Mouse (Mus musculus) brain, embryonic 14.5 days (tissue): ENCODE measurements around the gene Strn3. TPM values are rescaled to one million over a fixed set of nuclear protein-coding genes. Genes with fewer than 3 reads are reported as not detected.
A peak's percentile ranks its signal among the peaks of the same experiment; 100 is the strongest.

Experiments
- DNase-seq: peaks from one replicate; pipeline ENCODE4 v3.0.0-alpha.2; 2011; ENCODE audit warnings: low read depth
- CTCF ChIP-seq: fragments of 200-500 bp; IDR thresholded peaks from 2 replicates; pipeline ENCODE4 v1.5.1; 2012; ENCODE audit warnings: inconsistent platforms, mild to moderate bottlenecking, moderate library complexity, borderline replicate concordance; ENCODE audit not compliant: insufficient read depth, insufficient read length; ENCODE audit errors: extremely low read depth
- POLR2A ChIP-seq: fragments of 200-500 bp; IDR thresholded peaks from 2 replicates; pipeline ENCODE4 v1.6.1; 2012; ENCODE audit warnings: mild to moderate bottlenecking, inconsistent platforms, borderline replicate concordance; ENCODE audit not compliant: poor library complexity, insufficient read depth, insufficient read length, severe bottlenecking; ENCODE audit errors: extremely low read depth
- polyA plus RNA-seq: library from polyadenylated mRNA; depleted of rRNA; stranded (reverse); fragments of >200 nt; gene quantifications from 2 replicates; pipeline ENCODE4 v1.2.3, GENCODE M21; 2012; rRNA removed

Gene Strn3
- 62.4 and 66.9 TPM in 2 replicates for polyA plus RNA-seq

DNA sequence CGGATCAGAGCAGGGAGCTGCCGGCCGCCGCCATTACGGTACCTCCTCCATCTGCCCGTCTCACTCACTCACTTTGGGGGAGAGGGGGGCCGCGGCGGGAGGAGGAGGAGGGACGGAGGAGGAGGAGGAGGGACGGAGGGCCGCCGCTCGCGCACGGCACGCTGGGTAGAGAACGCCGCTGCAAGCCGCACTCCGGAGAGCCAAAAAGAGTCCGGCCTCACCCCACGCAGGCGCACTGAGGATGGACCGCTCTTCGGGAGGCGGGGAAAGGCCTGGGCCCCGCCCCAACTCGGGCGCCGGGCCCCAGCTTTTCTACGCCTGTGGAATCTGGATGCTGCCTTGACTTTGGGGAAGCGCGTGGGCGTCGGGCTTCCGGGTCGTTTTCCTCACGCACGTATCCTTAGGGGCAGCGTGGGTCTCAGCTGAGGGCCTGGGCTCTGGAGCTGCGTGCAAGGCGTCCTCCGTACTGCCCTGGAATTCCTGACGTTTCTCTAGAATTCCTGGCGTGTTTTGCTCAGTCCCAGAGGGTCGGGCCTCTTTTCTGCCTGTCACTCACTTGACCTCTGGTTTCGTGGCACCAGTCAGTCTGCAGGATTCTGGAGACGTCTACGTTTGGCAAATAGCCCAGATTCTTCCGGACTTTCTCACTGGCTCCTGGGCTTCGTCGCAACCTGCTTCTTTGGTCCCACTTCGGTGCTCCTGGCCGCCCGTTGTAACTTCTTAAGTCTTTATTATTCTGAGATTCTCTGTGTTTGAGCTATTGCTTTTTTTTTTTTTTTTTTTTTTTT lies at the start of gene Strn3:
TSS of gene Strn3 (minus strand) at position 53 of the 788 bp plus-strand sequence.
- peak; percentile 99 for DNase-seq
- TF ChIP-seq CTCF = no peak
- TF ChIP-seq POLR2A = peak; percentile 85; the same call in 1 of the 2 replicates

DNA sequence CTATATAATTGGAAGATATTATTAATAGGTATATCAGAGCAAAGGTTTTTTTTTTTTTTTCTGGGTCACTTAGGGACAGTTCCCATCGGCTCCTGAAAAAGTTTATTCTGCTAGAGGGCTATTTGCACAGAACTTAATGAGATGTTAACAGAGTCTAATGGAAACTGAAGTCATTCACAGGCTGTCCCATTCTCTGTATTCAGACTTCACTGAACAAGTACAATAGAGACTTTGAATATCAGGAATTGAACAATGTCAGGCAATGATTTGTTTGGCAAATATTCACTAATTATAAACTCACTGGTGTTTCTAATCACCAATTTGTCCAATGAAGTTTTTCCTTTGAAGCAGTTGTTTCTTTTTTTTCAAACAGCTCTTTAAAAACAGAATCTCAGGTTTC lies 45.1 kb upstream of the Strn3 start:
- TF ChIP-seq POLR2A = no peak
- TF ChIP-seq CTCF = no peak
- peak; percentile 79 for DNase-seq

DNA sequence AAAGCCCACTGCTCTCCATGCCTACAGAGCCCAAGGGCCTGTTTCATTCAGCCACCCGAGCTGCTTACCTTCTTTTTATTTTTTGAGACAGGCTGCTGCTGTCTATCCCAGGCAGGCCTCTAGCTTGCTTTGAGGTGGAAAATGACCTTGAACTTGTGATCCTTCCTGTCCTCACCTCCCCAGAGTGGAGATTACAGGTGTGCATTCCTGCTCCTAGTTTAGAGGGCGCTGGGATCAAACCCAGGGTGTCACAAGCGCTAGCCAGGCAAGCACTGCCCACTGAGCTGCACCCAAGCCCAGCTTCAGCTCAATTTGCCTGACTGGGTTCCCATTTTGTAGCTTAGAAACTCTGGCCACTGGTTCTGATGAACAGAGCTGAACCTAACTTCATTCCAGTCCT lies 44.7 kb upstream of the Strn3 start:
- TF ChIP-seq CTCF (no peak), POLR2A (no peak)
- DNase-seq = no peak

DNA sequence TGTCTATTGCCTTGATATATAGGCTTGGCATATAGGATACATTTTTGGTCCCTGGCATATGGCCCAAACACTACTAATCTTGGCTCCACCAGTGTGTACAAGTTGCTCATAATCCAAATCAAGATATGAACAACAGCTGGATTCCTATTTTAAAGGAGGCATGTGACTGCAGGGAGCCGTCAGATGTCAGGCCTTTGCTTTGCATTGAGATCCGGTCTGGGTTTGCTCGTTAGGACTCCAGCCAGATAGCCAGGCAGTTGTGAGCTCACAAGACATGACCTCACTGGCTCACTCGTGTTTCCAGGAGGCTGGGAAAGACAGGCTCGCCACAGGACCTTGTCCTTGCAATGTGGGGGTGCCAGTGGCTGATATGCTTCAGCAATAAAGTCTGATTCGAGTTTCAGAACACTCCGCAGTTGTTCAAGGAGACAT lies 44.2 kb upstream of the Strn3 start:
- TF ChIP-seq CTCF (no peak), POLR2A (no peak)
- DNase-seq = peak; percentile 52

DNA sequence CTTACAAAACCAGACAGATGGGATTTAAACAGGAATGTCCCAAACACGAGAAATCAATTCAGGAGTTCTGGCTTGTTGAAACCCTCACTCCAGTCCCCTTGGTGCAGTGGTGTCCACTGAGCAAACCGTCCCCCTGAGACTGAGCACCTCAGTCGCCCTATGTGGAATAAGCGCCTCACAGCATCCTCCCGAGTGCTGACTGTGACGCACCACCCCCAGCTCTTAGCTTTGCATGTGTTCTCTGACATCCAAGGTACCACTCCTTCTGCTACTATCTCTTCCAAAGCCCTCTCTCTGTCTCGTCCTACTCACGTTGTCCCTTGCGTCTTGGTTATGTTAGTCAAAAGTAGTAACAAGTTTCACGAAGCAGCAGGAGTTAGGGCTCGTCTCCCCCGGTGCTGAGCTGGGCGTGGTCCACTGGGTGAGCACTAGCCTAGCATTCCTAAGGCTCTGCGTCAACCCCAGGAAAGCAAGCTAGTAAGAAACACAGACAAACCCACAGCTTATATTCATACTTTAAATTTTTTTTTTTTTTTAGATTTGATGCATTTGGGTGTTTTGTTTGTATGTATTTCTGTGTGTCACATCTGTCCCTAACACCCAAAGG lies 43.0 kb upstream of the Strn3 start:
- no peak for TF ChIP-seq POLR2A
- TF ChIP-seq CTCF = no peak

DNA sequence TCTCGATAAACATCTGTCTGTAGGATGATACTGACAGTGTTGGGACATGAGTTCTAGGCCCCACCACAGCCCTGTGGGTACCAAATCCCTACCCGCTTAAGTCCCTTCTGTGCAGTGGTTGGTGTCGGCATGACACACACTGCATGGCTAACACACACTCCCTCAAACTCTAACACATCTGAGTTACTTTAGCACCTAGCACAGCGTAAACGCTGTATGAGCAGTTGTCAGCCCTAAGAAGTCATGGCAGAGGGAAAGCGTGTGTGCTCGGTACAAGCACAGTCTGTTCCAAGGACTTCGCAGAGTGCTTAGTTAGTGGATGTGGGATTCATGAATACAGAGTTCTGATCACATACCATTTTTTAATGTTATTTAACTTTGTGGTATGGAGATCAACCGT lies 38.1 kb upstream of the Strn3 start:
- DNase-seq = no peak
- no peak for TF ChIP-seq POLR2A
- no peak for TF ChIP-seq CTCF

More for the DNA sequence above, 43.0 kb upstream of the Strn3 start:
- no peak for DNase-seq

DNA sequence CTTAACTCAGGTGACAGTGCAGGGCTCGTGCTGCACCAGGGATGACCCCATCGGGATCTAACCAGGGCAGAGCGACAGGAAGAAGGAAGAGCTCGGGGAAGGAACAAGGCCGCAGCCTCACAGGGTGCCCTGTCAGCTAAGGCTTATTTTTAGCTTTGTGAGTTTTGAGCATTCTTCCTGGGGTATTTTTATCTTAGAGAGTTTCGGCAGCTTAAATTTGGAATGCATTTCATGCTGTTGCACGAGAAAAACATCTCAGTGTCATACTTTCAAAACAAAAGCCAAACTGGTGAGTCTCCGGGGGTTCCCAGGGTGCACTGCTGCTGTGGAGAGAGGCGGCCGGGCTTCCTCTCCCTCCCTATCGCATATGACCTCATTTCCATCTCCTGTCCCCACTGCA lies 37.4 kb upstream of the Strn3 start:
- TF ChIP-seq CTCF (no peak), POLR2A (no peak)
- DNase-seq = no peak

DNA sequence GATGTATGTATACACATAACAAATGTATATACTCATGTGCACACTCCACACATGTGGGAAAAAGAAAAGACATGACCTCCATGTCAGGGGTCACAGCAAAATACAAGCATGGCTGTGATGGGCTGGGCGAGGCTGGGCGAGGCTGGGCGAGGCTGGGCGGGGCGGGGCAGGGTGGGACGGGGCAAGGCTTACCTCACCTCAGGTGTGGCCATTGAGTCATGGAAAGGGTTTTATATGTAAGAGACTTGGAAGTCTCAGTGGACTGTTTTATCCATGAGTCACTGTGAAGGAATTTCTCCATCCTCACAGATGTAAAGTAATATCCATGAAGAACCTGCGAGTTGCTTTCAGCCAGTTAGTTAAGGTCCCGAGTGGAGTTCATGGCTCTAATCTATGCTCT lies 30.1 kb upstream of the Strn3 start:
- TF ChIP-seq POLR2A = no peak
- TF ChIP-seq CTCF = no peak

DNA sequence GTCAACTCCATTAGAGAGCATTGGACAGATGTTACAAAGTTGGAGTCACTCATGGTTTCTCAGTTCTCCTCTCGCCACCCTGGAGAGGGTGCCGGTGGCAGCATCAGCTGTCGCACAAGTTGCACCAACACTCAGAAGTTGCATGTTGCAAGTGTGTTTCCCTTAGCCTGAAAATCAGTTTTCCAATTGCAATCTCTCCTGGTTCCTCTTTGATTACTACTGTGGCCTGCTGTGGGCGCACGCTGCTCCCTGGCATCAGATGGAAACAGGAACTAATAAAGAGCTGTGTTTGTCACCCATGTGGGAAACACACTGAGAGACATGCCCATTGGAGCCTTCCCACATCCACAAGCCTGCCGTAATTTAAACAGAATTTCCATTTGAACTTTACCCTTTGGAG lies 26.9 kb upstream of the Strn3 start:
- DNase-seq = no peak
- TF ChIP-seq POLR2A (no peak), CTCF (no peak)

More for the DNA sequence above, 30.1 kb upstream of the Strn3 start:
- DNase-seq = no peak

DNA sequence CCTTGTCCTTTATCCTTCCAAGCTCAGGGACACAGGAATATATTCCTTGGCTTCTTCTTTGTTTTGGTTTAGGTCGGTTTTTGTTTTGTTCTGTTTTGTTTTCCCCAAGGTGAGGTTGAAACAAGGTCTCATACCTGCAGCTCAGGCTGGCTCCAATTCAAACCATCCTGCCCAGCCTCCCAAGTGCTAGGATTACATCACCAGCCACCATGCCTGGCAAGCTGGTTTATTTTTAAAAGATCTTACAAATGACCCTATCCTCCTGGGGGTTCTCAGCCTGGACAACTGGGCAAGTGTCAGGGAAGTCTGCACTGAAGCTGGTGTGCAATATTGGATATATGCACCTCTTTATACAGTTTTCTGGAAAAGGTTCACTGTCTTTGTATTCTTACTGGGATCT lies 21.0 kb upstream of the Strn3 start:
- TF ChIP-seq CTCF = no peak
- TF ChIP-seq POLR2A = no peak
- DNase-seq = no peak

DNA sequence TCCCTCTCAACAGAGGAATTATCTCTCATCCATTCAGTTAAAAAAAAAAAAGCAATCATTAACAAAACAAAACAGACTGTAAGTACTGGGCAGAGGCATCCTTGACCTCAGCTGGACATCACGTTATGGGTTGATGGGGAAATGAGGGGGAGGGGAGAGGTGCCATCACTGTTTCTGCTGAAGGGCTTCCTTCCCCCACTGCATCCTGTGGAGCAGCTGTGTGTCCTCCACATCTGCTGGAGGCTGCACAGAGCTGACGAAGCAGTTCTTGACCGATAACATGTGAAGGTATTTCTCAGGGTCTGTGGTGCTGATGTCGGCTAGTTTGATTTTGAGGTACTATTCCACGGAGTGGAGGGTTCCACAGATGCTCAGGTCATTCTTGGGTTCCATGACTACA lies 18.5 kb upstream of the Strn3 start:
- TF ChIP-seq CTCF (no peak), POLR2A (no peak)
- no peak for DNase-seq

DNA sequence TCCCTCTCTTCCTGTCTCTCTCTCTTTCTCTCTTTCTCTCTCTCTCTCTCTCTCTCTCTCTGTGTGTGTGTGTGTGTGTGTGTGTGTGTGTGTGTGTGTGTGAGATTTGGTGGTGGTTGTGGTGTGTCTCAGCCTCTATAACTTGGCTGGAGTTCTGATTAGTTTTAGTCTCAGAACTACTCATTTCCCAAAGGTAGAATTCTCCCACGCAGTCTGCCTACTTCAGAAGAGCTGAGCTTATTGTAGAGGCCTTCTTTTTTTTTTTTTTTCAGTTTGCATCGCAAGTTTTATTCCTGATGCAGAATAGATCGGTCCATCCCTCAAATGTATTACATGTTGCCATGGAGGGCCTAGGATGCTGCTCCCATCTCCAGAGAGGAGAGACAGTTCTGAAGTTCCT lies 18.0 kb upstream of the Strn3 start:
- DNase-seq = no peak
- TF ChIP-seq CTCF (no peak), POLR2A (no peak)
